Mouse (Mus musculus): Measurements from ENCODE around the gene Stx18. TPM values are rescaled to one million over a fixed set of nuclear protein-coding genes. Genes with fewer than 3 reads are reported as not detected.
A peak's percentile ranks its signal among the peaks of the same experiment; 100 is the strongest.

Gene Stx18
- polyA plus RNA-seq, 1 experiment from 2014 or later: 71.4 TPM

- DNase-seq (ENCODE audit: low spot score): peak; percentile 83
- no peaks in the 10 kb centered on the region for H3K36me3 ChIP-seq (replicated peaks; ENCODE audit: control insufficient read depth, insufficient read depth, low read depth, low read length)
- no peak overlapping the region for H3K4me3 ChIP-seq (ENCODE audit: low read depth, low read length)
- WGBS: 71% methylated on average over 8 of the region's 8 CpGs
- no peaks in the 10 kb centered on the region for H3K27me3 ChIP-seq (ENCODE audit: control insufficient read depth, insufficient read depth, low read length)
- H3K4me2 ChIP-seq (ENCODE audit: low read depth, low read length): no peak overlapping the region
- H3K4me1 ChIP-seq (ENCODE audit: control insufficient read depth, insufficient read depth, low read length): no peaks in the 10 kb centered on the region
- no peak overlapping the region for H3K27ac ChIP-seq (replicated peaks; ENCODE audit: low read depth, low read length)
- ATAC-seq (replicated peaks; ENCODE audit: insufficient number of reproducible peaks, low FRiP score, low TSS enrichment, low read depth): no peak
- no peaks in the 10 kb centered on the region for H3K9me3 ChIP-seq (replicated peaks; ENCODE audit: control insufficient read depth, low read length)
- H3K9ac ChIP-seq (replicated peaks; ENCODE audit: low read length): no peak overlapping the region
These were observed 52.8 kb downstream of the Stx18 start for GRCm38 (mm10) chr5:38091046-38091965.

GRCm38 (mm10) chr5:38091966-38092304, 53.4 kb downstream of the Stx18 start:
- no peak overlapping the region for H3K9ac ChIP-seq (replicated peaks; ENCODE audit: low read length)
- H3K4me3 ChIP-seq (ENCODE audit: low read depth, low read length): no peak overlapping the region
- no peaks in the 10 kb centered on the region for H3K36me3 ChIP-seq (replicated peaks; ENCODE audit: control insufficient read depth, insufficient read depth, low read depth, low read length)
- ATAC-seq (replicated peaks; ENCODE audit: insufficient number of reproducible peaks, low FRiP score, low TSS enrichment, low read depth) (no peak), DNase-seq (ENCODE audit: low spot score) (no peak)
- no peaks in the 10 kb centered on the region for H3K4me1 ChIP-seq (ENCODE audit: control insufficient read depth, insufficient read depth, low read length)
- WGBS: 63% methylated on average over 2 of the region's 2 CpGs
- no peak overlapping the region for H3K27ac ChIP-seq (replicated peaks; ENCODE audit: low read depth, low read length)
- no peaks in the 10 kb centered on the region for H3K27me3 ChIP-seq (ENCODE audit: control insufficient read depth, insufficient read depth, low read length)
- H3K9me3 ChIP-seq (replicated peaks; ENCODE audit: control insufficient read depth, low read length): no peaks in the 10 kb centered on the region
- H3K4me2 ChIP-seq (ENCODE audit: low read depth, low read length): no peak overlapping the region

- Histone ChIP-seq H3K27ac (replicated peaks; ENCODE audit: low read depth, low read length) (no peak overlapping the region), H3K4me2 (ENCODE audit: low read depth, low read length) (no peak overlapping the region), H3K9me3 (replicated peaks; ENCODE audit: control insufficient read depth, low read length) (no peaks in the 10 kb centered on the region), H3K9ac (replicated peaks; ENCODE audit: low read length) (no peak overlapping the region), H3K27me3 (ENCODE audit: control insufficient read depth, insufficient read depth, low read length) (no peaks in the 10 kb centered on the region), H3K4me3 (ENCODE audit: low read depth, low read length) (no peak overlapping the region), H3K4me1 (ENCODE audit: control insufficient read depth, insufficient read depth, low read length) (no peaks in the 10 kb centered on the region), H3K36me3 (replicated peaks; ENCODE audit: control insufficient read depth, insufficient read depth, low read depth, low read length) (no peaks in the 10 kb centered on the region)
- DNase-seq (ENCODE audit: low spot score) (no peak), ATAC-seq (replicated peaks; ENCODE audit: insufficient number of reproducible peaks, low FRiP score, low TSS enrichment, low read depth) (no peak)
- 81% methylated on average over 2 of the region's 2 CpGs for WGBS
These were observed 55.8 kb downstream of the Stx18 start for GRCm38 (mm10) chr5:38094331-38094730.

- no peak overlapping the region for H3K27ac ChIP-seq (replicated peaks; ENCODE audit: low read depth, low read length)
- H3K4me2 ChIP-seq (ENCODE audit: low read depth, low read length): no peak overlapping the region
- 67% methylated on average over 4 of the region's 4 CpGs for WGBS
- H3K9me3 ChIP-seq (replicated peaks; ENCODE audit: control insufficient read depth, low read length): no peaks in the 10 kb centered on the region
- no peaks in the 10 kb centered on the region for H3K36me3 ChIP-seq (replicated peaks; ENCODE audit: control insufficient read depth, insufficient read depth, low read depth, low read length)
- H3K9ac ChIP-seq (replicated peaks; ENCODE audit: low read length): no peak overlapping the region
- H3K4me1 ChIP-seq (ENCODE audit: control insufficient read depth, insufficient read depth, low read length): no peaks in the 10 kb centered on the region
- no peak for ATAC-seq (replicated peaks; ENCODE audit: insufficient number of reproducible peaks, low FRiP score, low TSS enrichment, low read depth)
- no peaks in the 10 kb centered on the region for H3K27me3 ChIP-seq (ENCODE audit: control insufficient read depth, insufficient read depth, low read length)
- H3K4me3 ChIP-seq (ENCODE audit: low read depth, low read length): no peak overlapping the region
- peak; percentile 56 for DNase-seq (ENCODE audit: low spot score)
These were observed 59.1 kb downstream of the Stx18 start for GRCm38 (mm10) chr5:38097501-38098093.

GRCm38 (mm10) chr5:38099139-38099676, 60.7 kb downstream of the Stx18 start:
- H3K4me1 ChIP-seq (ENCODE audit: control insufficient read depth, insufficient read depth, low read length): no peaks in the 10 kb centered on the region
- no peak overlapping the region for H3K27ac ChIP-seq (replicated peaks; ENCODE audit: low read depth, low read length)
- 85% methylated on average over 2 of the region's 2 CpGs for WGBS
- no peak overlapping the region for H3K4me3 ChIP-seq (ENCODE audit: low read depth, low read length)
- H3K4me2 ChIP-seq (ENCODE audit: low read depth, low read length): no peak overlapping the region
- no peak overlapping the region for H3K9ac ChIP-seq (replicated peaks; ENCODE audit: low read length)
- no peak for ATAC-seq (replicated peaks; ENCODE audit: insufficient number of reproducible peaks, low FRiP score, low TSS enrichment, low read depth)
- no peak for DNase-seq (ENCODE audit: low spot score)
- H3K36me3 ChIP-seq (replicated peaks; ENCODE audit: control insufficient read depth, insufficient read depth, low read depth, low read length): no peaks in the 10 kb centered on the region
- H3K27me3 ChIP-seq (ENCODE audit: control insufficient read depth, insufficient read depth, low read length): no peaks in the 10 kb centered on the region
- no peaks in the 10 kb centered on the region for H3K9me3 ChIP-seq (replicated peaks; ENCODE audit: control insufficient read depth, low read length)

GRCm38 (mm10) chr5:38102945-38103344, 64.4 kb downstream of the Stx18 start:
- DNase-seq (ENCODE audit: low spot score): no peak
- ATAC-seq (replicated peaks; ENCODE audit: insufficient number of reproducible peaks, low FRiP score, low TSS enrichment, low read depth): no peak
- WGBS: 84% methylated on average over 2 of the region's 2 CpGs
- Histone ChIP-seq H3K4me1 (ENCODE audit: control insufficient read depth, insufficient read depth, low read length) (no peaks in the 10 kb centered on the region), H3K27me3 (ENCODE audit: control insufficient read depth, insufficient read depth, low read length) (no peaks in the 10 kb centered on the region), H3K4me3 (ENCODE audit: low read depth, low read length) (no peak overlapping the region), H3K9ac (replicated peaks; ENCODE audit: low read length) (no peak overlapping the region), H3K9me3 (replicated peaks; ENCODE audit: control insufficient read depth, low read length) (no peaks in the 10 kb centered on the region), H3K36me3 (replicated peaks; ENCODE audit: control insufficient read depth, insufficient read depth, low read depth, low read length) (no peaks in the 10 kb centered on the region), H3K27ac (replicated peaks; ENCODE audit: low read depth, low read length) (no peak overlapping the region), H3K4me2 (ENCODE audit: low read depth, low read length) (no peak overlapping the region)

- ATAC-seq (replicated peaks; ENCODE audit: insufficient number of reproducible peaks, low FRiP score, low TSS enrichment, low read depth) (no peak), DNase-seq (ENCODE audit: low spot score) (no peak)
- H3K36me3 ChIP-seq (replicated peaks; ENCODE audit: control insufficient read depth, insufficient read depth, low read depth, low read length): no peaks in the 10 kb centered on the region; the same call in 1 of the 2 replicates
- no peaks in the 10 kb centered on the region for H3K9me3 ChIP-seq (replicated peaks; ENCODE audit: control insufficient read depth, low read length)
- H3K4me1 ChIP-seq (ENCODE audit: control insufficient read depth, insufficient read depth, low read length): no peaks in the 10 kb centered on the region
- H3K4me2 ChIP-seq (ENCODE audit: low read depth, low read length): no peak overlapping the region
- H3K4me3 ChIP-seq (ENCODE audit: low read depth, low read length): no peak overlapping the region
- 91% methylated on average over 14 of the region's 14 CpGs for WGBS
- no peak overlapping the region for H3K9ac ChIP-seq (replicated peaks; ENCODE audit: low read length)
- no peak overlapping the region for H3K27ac ChIP-seq (replicated peaks; ENCODE audit: low read depth, low read length)
- no peaks in the 10 kb centered on the region for H3K27me3 ChIP-seq (ENCODE audit: control insufficient read depth, insufficient read depth, low read length)
These were observed 67.6 kb downstream of the Stx18 start for GRCm38 (mm10) chr5:38106080-38106697.

GRCm38 (mm10) chr5:38106807-38107206, 68.3 kb downstream of the Stx18 start:
- H3K27me3 ChIP-seq (ENCODE audit: control insufficient read depth, insufficient read depth, low read length): no peaks in the 10 kb centered on the region
- DNase-seq (ENCODE audit: low spot score) (no peak), ATAC-seq (replicated peaks; ENCODE audit: insufficient number of reproducible peaks, low FRiP score, low TSS enrichment, low read depth) (no peak)
- H3K9ac ChIP-seq (replicated peaks; ENCODE audit: low read length): no peak overlapping the region
- H3K36me3 ChIP-seq (replicated peaks; ENCODE audit: control insufficient read depth, insufficient read depth, low read depth, low read length): no peaks in the 10 kb centered on the region; the same call in 1 of the 2 replicates
- H3K4me1 ChIP-seq (ENCODE audit: control insufficient read depth, insufficient read depth, low read length): no peaks in the 10 kb centered on the region
- no peak overlapping the region for H3K4me3 ChIP-seq (ENCODE audit: low read depth, low read length)
- H3K9me3 ChIP-seq (replicated peaks; ENCODE audit: control insufficient read depth, low read length): no peaks in the 10 kb centered on the region
- WGBS: 82% methylated on average over 10 of the region's 10 CpGs
- no peak overlapping the region for H3K4me2 ChIP-seq (ENCODE audit: low read depth, low read length)
- H3K27ac ChIP-seq (replicated peaks; ENCODE audit: low read depth, low read length): no peak overlapping the region

Measured in embryonic facial prominence, embryonic 11.5 days (tissue).